Mouse (Mus musculus): ENCODE results near the gene Ppp4r2.
"Not testable (repeated sequence)": the region's sequence is repeated elsewhere in the genome, so short reads cannot be mapped to it uniquely, and the experiment has no call there.

GRCm38 (mm10) chr6:100865788-100866187, 32.4 kb downstream of the Ppp4r2 start:
- TF ChIP-seq USF1, MAX (IDR thresholded peaks at IDR 0.05; ENCODE audit: low read depth): not testable (repeated sequence)
